Mouse (Mus musculus) adipocyte (in vitro differentiated cells): Measurements from ENCODE around the gene Myt1.
A peak's percentile ranks its signal among the peaks of the same experiment; 100 is the strongest.
"Not testable (repeated sequence)": the region's sequence is repeated elsewhere in the genome, so short reads cannot be mapped to it uniquely, and the experiment has no call there.

ENCODE experiments used
- DNase-seq: peaks from one replicate; pipeline ENCODE4 v3.0.0-alpha.2; 2016; ENCODE audit warnings: low spot score

Gene Myt1

DNA sequence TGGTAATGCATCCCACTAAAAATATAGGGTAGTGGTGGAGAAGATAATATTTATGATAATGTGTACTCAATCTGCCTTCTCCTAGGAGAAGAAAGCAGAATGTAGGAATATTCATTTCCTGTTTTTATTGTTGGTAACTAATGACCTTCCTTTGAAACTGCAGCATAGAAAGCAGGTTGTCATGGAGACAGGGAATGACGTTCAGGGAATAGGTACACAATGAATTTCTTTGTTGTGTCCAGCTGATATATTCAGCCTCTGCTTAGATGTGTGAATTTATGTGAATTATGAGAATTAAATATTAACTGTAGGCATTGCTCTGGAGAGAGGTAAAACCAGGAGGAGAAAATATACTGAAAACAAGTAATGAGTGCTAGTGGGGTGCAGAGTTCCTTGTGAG is 18.3 kb downstream of the Myt1 start:
- no peak for DNase-seq

- DNase-seq: no peak
Observed at GRCm38 (mm10) chr2:181787852-181788251, 24.7 kb downstream of the Myt1 start.

DNA sequence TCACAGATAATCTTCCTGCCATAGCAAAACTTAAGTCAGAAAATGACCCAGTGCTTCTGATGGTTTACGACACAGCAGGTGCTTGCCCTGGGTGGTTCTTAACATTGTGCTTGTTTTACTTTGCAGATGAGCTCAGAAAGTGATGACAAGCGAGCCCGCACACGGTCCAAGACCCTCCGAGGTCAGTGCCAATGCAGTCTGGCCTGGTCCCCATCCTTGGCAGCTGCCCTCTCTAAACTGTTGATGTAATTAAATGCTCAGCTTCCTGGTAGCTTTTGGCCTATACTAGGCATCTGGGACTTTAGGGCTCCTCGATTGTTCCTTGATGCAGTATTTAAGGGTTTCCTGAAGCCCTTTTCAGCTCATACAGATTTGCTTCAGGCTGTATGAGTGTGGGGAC is 26.3 kb downstream of the Myt1 start:
- DNase-seq: no peak

DNA sequence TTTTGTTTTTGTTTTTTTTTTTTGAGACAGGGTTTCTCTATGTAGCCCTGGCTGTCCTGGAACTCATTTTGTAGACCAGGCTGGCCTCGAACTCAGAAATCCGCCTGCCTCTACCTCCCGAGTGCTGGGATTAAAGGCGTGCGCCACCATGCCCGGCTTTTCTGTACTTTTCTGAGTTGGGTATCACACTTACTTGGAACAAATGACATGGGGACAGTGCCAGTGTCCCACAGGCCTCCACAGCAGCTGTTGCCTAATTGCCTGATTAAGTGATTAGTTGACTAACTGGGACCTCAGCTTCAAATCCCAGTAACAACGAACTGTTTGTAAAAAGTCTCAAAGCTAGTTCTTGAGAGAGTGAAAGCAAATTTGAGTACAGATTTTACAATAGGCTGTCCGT is 30.1 kb downstream of the Myt1 start:
- DNase-seq: not testable (repeated sequence)

DNA sequence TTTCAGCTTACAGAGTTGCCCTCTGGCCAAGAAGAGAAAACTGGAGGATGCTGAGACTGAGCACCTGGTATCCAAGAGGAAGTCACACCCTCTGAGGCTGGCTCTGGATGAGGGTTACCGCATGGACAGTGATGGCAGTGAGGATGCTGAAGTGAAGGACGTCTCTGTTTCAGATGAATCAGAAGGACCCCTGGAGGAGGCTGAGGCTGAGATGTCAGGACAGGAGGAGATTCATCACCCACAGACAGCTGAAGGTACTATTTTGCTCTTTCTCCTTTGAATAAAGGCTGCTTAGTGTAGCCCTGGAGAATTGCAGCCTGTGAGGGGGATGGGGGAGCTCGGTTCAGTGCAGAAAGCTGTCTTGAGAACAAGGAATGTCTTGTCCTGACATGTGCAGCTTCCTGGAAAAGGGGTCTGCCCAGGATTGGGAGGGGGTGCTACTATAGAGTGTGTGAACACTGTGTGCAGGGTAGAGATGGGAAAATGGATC is 32.6 kb downstream of the Myt1 start:
- no peak for DNase-seq

- no peak for DNase-seq
Observed at GRCm38 (mm10) chr2:181797672-181798071, 34.5 kb downstream of the Myt1 start.

- DNase-seq: no peak
Observed at GRCm38 (mm10) chr2:181829032-181829650, 66.0 kb downstream of the Myt1 start.

- DNase-seq: peak; percentile 35
Observed at GRCm38 (mm10) chr2:181832745-181833144, 69.6 kb downstream of the Myt1 start.

DNA sequence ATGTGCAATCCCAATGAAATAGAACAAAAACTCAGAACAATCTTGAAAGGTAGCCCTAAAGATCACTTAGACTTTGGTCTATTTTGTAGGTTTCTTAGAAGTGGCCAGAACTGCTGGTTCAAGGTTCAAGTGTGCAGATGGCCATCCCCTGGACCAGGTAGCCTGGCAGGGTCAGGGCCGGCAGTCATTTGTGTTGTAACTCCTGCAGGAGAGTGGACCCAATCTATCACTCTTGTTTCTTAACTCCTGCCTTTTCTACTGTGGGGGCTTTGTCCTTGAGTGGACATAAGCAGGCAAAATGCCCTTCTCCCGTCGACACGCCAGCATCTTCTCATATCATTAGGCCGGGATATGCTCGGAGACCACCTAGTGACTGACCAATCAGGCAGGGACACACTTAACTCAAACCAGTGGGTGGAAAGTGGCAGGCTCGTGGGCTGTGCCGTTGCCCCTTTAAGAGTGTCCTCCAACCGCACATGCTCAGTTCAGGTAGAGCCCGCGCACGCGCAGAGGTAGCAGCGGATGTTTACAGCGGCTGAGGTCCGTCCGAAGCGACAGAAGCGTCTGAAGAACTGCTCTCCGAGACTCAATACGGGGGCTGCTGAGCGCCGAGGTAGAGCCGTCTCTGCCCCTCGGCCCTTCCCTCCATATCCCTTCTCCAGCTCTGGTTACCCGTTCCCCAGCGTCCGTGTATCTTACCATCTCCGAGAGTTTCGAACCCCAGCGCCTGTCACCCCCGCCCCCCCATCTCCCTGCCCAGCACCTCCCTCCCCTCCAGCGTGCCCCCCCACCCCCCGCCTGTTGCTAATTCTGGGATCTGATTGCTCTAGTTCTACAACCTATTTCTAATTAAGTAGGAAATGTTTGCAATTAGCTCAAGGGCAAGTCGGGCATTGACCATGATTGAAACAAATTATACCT is 74.5 kb downstream of the Myt1 start, which contains the start of gene Pcmtd2:
Gene Pcmtd2 (plus strand): TSS at position 483 of the 921 bp plus-strand sequence.
- peak; percentile 95 for DNase-seq

- peak; percentile 55 for DNase-seq
Observed at GRCm38 (mm10) chr2:181838293-181838680, 75.2 kb downstream of the Myt1 start.

- DNase-seq: no peak
Observed at GRCm38 (mm10) chr2:181845709-181846394, 82.7 kb downstream of the Myt1 start.

DNA sequence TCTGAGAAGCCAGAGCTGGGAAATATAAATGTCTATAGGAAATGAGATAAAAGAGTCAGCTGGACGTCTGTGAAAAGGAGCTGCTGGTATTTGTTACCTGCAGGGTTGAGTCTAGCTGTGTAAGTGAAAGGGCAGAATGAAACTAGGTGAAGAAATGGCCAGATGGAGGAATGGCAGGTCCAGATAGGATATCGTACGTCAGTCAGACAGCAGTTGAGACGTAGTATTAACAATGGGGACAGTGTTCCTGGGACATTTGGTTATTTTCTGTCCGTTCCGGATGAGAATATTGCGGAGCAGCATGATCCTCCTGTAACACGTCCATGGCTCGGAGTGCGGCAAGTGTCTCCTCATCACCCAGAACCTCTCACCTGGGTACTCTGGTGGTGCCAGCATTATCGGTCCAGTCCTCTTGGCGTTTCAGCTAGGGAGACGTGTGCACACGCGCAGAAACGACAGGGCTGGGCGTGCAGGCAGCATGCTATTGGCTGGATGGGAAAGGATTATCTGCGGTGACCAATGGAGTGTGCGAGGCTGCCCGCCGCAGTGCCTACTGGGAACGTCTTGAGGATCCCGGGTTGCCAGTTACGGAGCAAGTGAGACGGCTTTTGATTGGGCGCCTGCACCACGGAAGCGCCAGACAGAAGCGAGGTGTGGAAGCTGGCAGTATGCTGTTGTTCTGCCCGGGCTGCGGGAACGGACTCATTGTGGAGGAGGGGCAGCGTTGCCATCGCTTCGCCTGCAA is 100.8 kb downstream of the Myt1 start, which contains the start of gene Polr3k:
Gene Polr3k (plus strand): TSS at position 547 of the 745 bp plus-strand sequence.
- DNase-seq: peak; percentile 98

GRCm38 (mm10) chr2:181864536-181864860 is 101.4 kb downstream of the Myt1 start:
- DNase-seq: no peak

GRCm38 (mm10) chr2:181866931-181867330 is 103.8 kb downstream of the Myt1 start:
- peak; percentile 81 for DNase-seq

DNA sequence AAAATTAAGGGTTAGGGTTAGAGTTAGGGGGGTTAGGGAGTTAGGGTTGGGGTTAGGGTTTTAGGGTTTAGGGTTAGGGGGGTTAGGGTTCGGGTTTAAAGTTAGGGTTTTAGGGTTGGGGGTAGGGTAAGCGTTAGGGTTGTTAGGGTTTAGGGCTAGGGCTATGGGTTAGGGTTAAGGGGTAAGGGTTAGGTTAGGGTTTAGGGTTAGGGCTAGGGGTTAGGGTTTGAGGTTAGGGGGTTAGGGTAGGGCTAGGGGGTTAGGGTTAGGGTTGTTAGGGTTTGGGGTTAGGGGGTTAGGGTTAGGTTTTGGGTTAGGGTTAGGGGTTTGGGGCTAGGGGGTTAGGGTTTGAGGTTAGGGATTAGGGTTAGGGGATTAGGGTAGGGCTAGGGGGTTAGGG is 107.9 kb downstream of the Myt1 start:
- DNase-seq: no peak
